Mouse (Mus musculus): ENCODE results near the gene Slc20a1.
A peak's percentile ranks its signal among the peaks of the same experiment; 100 is the strongest.

The Slc20a1 gene

DNA sequence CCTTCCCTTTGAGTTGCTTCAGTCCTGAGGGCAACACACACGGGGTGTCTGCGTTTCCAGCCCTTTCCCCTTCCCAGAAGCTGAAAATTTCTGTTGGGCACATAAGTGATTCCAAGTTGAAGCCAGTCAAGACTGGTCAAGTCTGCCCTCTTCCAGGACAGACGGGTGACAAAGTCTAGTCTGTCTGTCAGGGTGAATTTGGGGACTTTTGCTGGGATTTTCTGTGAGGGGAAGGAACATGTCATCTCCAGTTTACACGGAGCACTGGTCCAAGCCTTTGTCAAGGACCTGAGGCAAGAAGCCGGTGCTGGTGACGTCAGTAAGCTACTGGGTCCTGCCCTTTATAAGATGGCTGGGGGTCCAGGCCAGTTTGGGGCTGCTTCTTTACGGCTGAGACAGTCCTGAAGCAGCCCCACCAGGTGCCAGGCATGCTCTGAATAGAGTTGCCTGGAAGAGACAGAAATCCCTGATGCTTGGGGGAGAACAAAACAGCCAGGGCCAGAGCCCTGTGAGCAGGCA lies 28.5 kb downstream of the Slc20a1 start:
- DNase-seq (ENCODE audit: low read depth, low spot score), result no peak

GRCm38 (mm10) chr2:129227709-129228108 lies 29.1 kb downstream of the Slc20a1 start:
- peak; percentile 85 for DNase-seq (ENCODE audit: low read depth, low spot score)

DNA sequence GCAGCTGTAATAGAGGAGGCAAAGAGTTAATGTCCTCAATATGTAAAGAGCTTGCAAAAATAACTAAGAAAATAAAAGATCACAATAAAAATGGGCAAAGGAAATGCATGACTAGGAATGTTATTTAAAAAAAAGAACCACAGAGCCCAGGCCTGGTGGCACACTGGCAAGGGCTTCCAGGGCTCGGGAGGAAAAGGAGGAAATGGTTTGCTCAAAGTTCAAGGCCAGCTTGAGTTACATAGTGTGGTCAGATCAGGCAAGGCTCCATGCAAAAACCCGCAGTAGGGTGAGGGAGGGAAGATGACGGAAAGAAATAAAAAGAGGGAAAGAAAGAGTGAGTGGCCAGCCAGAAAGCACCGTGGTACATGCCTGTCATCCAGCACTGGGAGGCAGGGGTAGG lies 30.0 kb downstream of the Slc20a1 start:
- DNase-seq (ENCODE audit: low read depth, low spot score), result no peak

DNA sequence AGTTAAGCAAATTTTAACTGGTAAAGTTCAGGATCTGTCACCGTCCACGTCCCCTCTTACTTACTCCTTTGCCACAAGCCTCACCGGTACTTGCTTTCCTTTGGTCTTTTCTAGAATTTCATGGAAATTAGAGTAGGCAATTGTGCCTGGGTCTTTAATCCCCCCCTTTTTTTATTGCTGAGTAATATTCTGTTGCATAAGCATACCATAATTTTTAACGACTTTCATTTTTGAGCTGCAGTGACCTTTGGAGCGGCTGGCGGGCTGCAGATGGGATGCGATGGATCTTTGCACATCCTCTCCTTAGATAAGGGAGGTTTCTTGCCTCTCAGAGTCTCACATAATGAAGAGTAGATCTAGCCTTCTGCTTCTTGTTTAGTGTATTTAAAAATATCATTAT lies 30.8 kb downstream of the Slc20a1 start:
- no peak for DNase-seq (ENCODE audit: low read depth, low spot score)

GRCm38 (mm10) chr2:129232023-129232422 lies 33.5 kb downstream of the Slc20a1 start:
- DNase-seq (ENCODE audit: low read depth, low spot score), result no peak

DNA sequence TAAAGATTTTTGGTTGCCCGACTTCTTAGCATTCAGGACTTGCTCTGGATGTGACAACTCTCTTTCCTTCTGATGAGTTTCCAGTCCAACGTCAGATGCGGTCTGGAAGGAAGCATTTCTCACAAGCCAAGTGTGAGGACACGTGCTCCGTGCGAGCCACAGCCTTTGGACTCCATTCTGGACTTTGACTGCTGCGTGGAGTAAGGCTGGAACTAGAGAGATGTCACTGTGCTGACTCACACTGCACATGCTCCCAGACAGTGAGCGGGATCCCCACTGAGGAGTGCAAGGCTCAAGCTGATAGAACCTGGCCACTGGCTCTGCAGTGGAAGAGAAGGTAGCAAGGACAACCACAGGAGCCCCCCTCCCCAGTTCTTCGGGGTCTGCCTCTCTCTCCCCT lies 33.9 kb downstream of the Slc20a1 start:
- no peak for DNase-seq (ENCODE audit: low read depth, low spot score)

GRCm38 (mm10) chr2:129233218-129233617 lies 34.7 kb downstream of the Slc20a1 start:
- no peak for DNase-seq (ENCODE audit: low read depth, low spot score)

- no peak for DNase-seq (ENCODE audit: low read depth, low spot score)
These were observed 35.4 kb downstream of the Slc20a1 start for GRCm38 (mm10) chr2:129233803-129234477.

DNA sequence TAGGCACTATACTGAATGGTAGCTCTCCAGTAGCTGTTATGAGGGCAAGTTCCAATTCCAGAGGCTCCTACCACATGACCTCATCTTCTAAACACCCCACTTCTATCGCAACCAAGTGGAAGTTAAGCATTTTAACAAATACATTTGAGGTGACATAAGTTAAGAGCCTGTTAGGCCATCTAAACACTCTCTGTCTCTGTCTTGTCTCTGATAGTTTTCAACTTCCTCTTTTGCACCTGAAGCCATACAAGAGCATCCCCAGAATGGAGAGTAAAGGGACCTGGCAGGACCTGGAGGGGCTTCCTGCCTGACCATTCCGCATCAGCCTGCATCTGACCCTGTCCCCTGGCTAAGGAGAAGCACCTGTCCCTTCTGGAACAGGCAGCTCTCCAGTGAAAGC lies 36.2 kb downstream of the Slc20a1 start:
- no peak for DNase-seq (ENCODE audit: low read depth, low spot score)

DNA sequence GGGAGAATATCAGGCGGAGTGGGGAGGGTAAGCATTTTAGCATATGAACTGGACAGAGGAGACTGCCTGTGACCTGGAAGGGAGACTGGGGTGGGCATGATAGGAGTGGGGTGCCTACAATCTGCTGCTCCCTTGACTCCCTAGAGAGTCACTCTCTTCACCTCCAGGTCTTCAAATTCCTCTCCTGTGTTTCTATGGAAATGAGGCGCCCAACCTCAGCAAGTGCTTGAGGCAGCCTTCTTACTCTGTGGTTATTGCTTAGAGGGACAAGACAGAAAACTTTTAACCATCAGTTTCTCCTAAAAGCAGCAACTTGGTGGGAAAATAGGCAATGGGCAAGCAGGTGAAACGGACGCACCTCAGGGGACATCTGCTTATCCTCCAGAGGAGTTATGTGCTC lies 38.0 kb downstream of the Slc20a1 start:
- DNase-seq (ENCODE audit: low read depth, low spot score), result no peak

GRCm38 (mm10) chr2:129240726-129241432 lies 42.3 kb downstream of the Slc20a1 start:
- peak; percentile 48 for DNase-seq (ENCODE audit: low read depth, low spot score)

- DNase-seq (ENCODE audit: low read depth, low spot score), result no peak
These were observed 43.6 kb downstream of the Slc20a1 start for GRCm38 (mm10) chr2:129241845-129242833.

DNA sequence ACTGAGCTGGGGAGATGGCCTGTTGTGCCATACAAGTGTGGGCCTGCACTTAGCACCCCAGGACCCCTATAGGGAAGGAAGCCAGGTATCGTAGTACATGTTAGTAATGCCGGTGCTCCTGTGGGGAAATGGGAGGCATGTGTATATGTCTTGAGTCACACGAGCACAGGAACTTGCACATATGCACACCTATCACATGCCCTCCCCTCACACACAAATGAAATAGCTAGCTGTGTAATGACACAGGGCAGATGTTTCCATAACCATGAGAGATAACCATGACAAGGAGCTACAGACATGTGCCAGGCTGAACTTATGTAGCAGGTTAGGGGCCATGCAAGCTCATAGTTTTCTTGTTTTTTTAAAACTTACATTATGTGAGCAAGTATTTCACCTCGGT lies 44.4 kb downstream of the Slc20a1 start:
- no peak for DNase-seq (ENCODE audit: low read depth, low spot score)

- no peak for DNase-seq (ENCODE audit: low read depth, low spot score)
These were observed 45.2 kb downstream of the Slc20a1 start for GRCm38 (mm10) chr2:129243786-129244185.

DNA sequence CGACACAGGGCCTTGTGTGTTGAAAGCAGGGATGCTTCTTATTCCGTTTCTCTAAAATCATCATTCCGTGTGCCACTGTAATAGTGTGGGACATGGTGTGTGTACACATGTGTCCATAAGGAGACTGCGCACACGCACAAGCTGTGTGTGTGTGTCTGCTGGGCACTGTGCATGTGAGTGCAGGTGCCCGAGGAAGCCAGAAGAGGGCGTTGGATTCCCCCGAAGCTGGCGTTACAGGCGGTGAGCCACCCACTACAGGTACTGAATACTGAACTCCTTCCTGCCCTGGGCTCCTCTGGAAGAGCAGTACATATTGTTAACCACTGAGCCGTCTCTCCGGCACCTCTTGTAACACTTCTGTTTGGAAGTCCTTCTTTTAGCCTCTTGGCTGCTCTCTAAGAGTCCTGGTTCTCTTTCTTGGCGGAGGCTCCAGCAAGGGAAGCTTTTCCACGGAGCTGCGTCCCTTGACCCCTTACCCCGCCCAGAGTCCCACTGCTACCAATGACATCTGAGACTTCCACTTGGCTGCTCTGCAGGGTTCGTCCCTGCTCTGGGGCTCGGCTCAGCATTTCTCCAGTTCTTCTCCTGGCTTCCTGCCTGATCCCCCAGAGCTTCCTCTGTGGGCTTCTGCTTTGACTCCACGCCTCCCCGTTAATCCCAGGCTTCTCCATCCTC lies 46.0 kb downstream of the Slc20a1 start:
- DNase-seq (ENCODE audit: low read depth, low spot score), result no peak

DNA sequence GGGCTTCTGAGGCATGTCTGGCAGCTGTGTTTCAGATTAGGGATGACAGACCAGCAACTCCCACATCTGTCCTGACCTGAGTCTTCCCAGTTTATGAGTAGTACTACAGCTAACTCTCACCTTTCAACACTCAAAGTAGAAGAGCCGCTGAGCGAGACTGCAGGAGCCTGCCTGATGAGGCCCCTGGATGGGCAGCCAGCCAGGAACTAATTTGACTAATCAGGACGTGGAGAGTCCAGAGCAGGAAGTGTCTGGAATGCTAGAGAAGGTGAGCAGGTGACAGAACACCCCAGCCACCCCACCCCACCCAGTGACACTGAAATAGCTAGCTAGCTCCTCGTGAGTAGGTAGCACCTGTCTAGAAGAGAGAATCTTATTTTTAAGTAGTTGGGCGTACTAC lies 47.1 kb downstream of the Slc20a1 start:
- no peak for DNase-seq (ENCODE audit: low read depth, low spot score)

- no peak for DNase-seq (ENCODE audit: low read depth, low spot score)
These were observed 47.9 kb downstream of the Slc20a1 start for GRCm38 (mm10) chr2:129246436-129246835.

DNA sequence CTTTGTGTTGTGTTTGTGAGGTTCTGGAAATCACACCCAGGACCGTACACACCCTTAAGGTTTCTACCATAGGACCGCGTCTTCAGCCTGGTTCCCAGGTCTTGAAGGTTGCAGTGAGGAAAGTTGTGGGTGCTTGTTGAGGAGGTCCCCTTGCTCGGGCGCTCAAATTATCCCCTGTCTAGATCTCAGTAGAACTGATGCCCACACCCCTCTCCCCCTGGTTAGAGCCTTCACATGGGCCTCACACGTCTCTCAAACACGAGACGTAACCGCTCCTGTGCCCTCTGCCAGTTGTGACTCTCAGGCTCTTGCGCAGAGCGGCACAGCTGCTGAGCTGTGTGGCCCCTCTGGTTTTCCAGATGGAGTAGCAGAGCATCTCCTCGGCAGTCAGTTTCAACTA lies 48.4 kb downstream of the Slc20a1 start:
- DNase-seq (ENCODE audit: low read depth, low spot score), result no peak

DNA sequence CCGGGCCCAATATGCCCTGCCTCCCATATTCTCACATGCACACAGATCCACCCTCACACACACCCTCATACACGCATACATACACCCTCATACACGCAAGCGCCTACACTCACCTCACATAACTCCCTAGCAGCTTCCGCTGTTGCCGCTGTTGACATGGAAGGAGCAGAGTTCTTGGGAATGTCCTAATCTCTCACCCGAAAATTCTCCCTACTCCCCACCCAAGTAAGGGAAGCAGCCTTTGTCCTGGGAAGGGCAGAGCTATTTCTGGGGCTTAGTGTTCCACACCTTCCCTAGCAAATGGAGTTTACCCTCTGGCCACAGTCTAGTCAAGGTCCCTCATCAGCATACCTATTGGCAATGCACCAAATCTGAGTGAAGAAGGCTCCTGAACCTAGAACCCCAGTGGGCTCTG lies 49.1 kb downstream of the Slc20a1 start:
- no peak for DNase-seq (ENCODE audit: low read depth, low spot score)

DNA sequence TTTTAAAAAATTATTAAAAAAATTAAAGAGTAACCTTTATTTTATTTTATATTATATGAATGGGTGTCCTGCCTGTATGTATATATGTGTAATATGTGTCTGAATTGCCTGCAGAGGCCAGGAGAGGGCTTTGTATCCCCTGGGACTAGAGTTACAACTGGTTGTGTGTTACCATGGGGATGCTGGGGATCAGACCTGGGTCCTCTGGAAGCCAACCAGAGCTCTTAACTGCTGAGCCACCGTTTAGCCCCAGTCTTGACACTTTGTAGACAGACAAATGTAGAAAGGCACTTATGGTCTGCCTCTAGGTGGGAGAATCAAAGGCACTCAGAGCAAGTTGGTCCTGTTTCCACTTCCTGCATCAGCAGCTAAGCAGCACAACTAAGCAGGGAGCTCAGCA lies 50.8 kb downstream of the Slc20a1 start:
- no peak for DNase-seq (ENCODE audit: low read depth, low spot score)

GRCm38 (mm10) chr2:129252836-129253630 lies 54.5 kb downstream of the Slc20a1 start:
- no peak for DNase-seq (ENCODE audit: low read depth, low spot score)
